Mouse (Mus musculus): ENCODE measurements around the gene Ier2. TPM values are rescaled to one million over a fixed set of nuclear protein-coding genes. Genes with fewer than 3 reads are reported as not detected.
"Not testable (repeated sequence)": the region's sequence is repeated elsewhere in the genome, so short reads cannot be mapped to it uniquely, and the experiment has no call there.

Ier2 gene
- total RNA-seq, 2 experiments from 2014 or later, result 12.6 to 14.8 TPM

- intact Hi-C loops (cut with DNase I), result no loop called here
- no peak for DNase-seq (ENCODE audit: low spot score in 2 of 2)
Observed at GRCm38 (mm10) chr8:84643019-84643418, 19.6 kb downstream of the Ier2 start.

- DNase-seq (ENCODE audit: low spot score in 2 of 2), result no peak
- intact Hi-C loops (cut with DNase I), result no loop called here
Observed at GRCm38 (mm10) chr8:84641578-84642361, 20.9 kb downstream of the Ier2 start.

- intact Hi-C loops (cut with DNase I), result no loop called here
- no peak for DNase-seq (ENCODE audit: low spot score in 2 of 2)
Observed at GRCm38 (mm10) chr8:84640617-84641294, 21.9 kb downstream of the Ier2 start.

- intact Hi-C loops (cut with DNase I), result no loop called here
- no peak for DNase-seq (ENCODE audit: low spot score in 2 of 2)
Observed at GRCm38 (mm10) chr8:84640010-84640588, 22.6 kb downstream of the Ier2 start.

GRCm38 (mm10) chr8:84639162-84640009, 23.3 kb downstream of the Ier2 start:
- peak; percentile 96 for DNase-seq (ENCODE audit: low spot score in 2 of 2)
- intact Hi-C loops (cut with DNase I), result loop anchor here (5.0 kb wide), 1 partner anchor 178 kb away; no protein-coding TSS in a partner anchor

GRCm38 (mm10) chr8:84638555-84639161, 24.0 kb downstream of the Ier2 start:
- intact Hi-C loops (cut with DNase I), result loop anchor here (5.0 kb wide), 1 partner anchor 179 kb away; no protein-coding TSS in a partner anchor
- DNase-seq (ENCODE audit: low spot score in 2 of 2), result no peak

- DNase-seq (ENCODE audit: low spot score in 2 of 2), result no peak
- intact Hi-C loops (cut with DNase I), result loop anchor here (5.0 kb wide), 1 partner anchor 179 kb away; no protein-coding TSS in a partner anchor
Observed at GRCm38 (mm10) chr8:84637946-84638554, 24.6 kb downstream of the Ier2 start.

- intact Hi-C loops (cut with DNase I), result loop anchor here (5.0 kb wide), 1 partner anchor 181 kb away; no protein-coding TSS in a partner anchor
- DNase-seq (ENCODE audit: low spot score in 2 of 2), result no peak
Observed at GRCm38 (mm10) chr8:84636051-84636691, 26.5 kb downstream of the Ier2 start.

- intact Hi-C loops (cut with DNase I), result loop anchor here (5.0 kb wide), 1 partner anchor 182 kb away; no protein-coding TSS in a partner anchor
- no peak for DNase-seq (ENCODE audit: low spot score in 2 of 2)
Observed at GRCm38 (mm10) chr8:84635397-84636050, 27.1 kb downstream of the Ier2 start.

- no peak for DNase-seq (ENCODE audit: low spot score in 2 of 2)
- intact Hi-C loops (cut with DNase I), result loop anchor here (5.0 kb wide), 1 partner anchor 182 kb away; no protein-coding TSS in a partner anchor
Observed at GRCm38 (mm10) chr8:84634849-84635304, 27.8 kb downstream of the Ier2 start.

GRCm38 (mm10) chr8:84633841-84634584, 28.6 kb downstream of the Ier2 start:
- intact Hi-C loops (cut with DNase I), result no loop called here
- DNase-seq (ENCODE audit: low spot score in 2 of 2), result no peak

- intact Hi-C loops (cut with DNase I), result no loop called here
- no peak for DNase-seq (ENCODE audit: low spot score in 2 of 2)
Observed at GRCm38 (mm10) chr8:84631813-84632212, 30.8 kb downstream of the Ier2 start.

GRCm38 (mm10) chr8:84630145-84630544, 32.5 kb downstream of the Ier2 start:
- intact Hi-C loops (cut with DNase I), result no loop called here
- DNase-seq (ENCODE audit: low spot score in 2 of 2), result no peak

- intact Hi-C loops (cut with DNase I), result no loop called here
- DNase-seq (ENCODE audit: low spot score in 2 of 2), result no peak
Observed at GRCm38 (mm10) chr8:84629586-84629985, 33.1 kb downstream of the Ier2 start.

- DNase-seq (ENCODE audit: low spot score in 2 of 2); intact Hi-C loops (cut with DNase I): not testable (repeated sequence)
Observed at GRCm38 (mm10) chr8:84623425-84623824, 39.2 kb downstream of the Ier2 start.

- intact Hi-C loops (cut with DNase I), result no loop called here
- DNase-seq (ENCODE audit: low spot score in 2 of 2), result no peak
Observed at GRCm38 (mm10) chr8:84621102-84621625, 41.5 kb downstream of the Ier2 start.
